Mouse (Mus musculus): ENCODE measurements at regions not wholly inside any gene's neighbourhood (a gene's known extent, or its start where the extent isn't known, plus 50 kb on each side); places are given as distances from the start of the nearest gene placed in this dataset.

- no peak for TF ChIP-seq CTCF (IDR thresholded peaks at IDR 0.05)
- TF ChIP-seq POLR2A (IDR thresholded peaks at IDR 0.05; ENCODE audit: insufficient read depth, low read depth, low read length): no peak
- TF ChIP-seq EP300 (IDR thresholded peaks at IDR 0.05; ENCODE audit: insufficient read depth, low read depth, low read length): no peak
These were observed 250.2 kb downstream of the Cdk5rap2 start for GRCm38 (mm10) chr4:70160062-70160461.
